Comparison of ENCODE assay signal across 18 mouse cellular contexts in genomic region chr5:75320536-75320935, GRCm38 (mm10).
"Had no signal": no experiment of that assay in that cellular context is flagged by ENCODE, and none has a peak within 500 bp of the region (broad histone marks: within the 10 kb centered on the region; RNA-seq: fewer than 3 reads in every experiment).

No protein-coding gene starts in this region.

- H3K27ac ChIP-seq: midbrain, embryonic 10.5 days; midbrain, embryonic 12.5 days; neural tube, embryonic 13.5 days; neural tube, embryonic 15.5 days had no signal

- H3K9ac ChIP-seq: lung, embryonic 14.5 days; midbrain, embryonic 12.5 days; neural tube, embryonic 13.5 days; neural tube, embryonic 15.5 days had no signal

- H3K9me3 ChIP-seq: midbrain, embryonic 10.5 days; midbrain, embryonic 12.5 days; neural tube, embryonic 13.5 days; neural tube, embryonic 15.5 days had no signal

- DNase-seq: lung, embryonic 14.5 days; lung, postnatal 10 days; lung, postnatal 4 days; midbrain, embryonic 14.5 days; retina, postnatal 1 day; right cerebral cortex, adult 18-20 months; right cerebral cortex, postnatal 25 days; right cerebral cortex, postnatal 4 days; spleen, adult 18-20 months; thymus, adult 18-20 months; thymus, postnatal 14 days; thymus, postnatal 36 days had no signal

- H3K4me2 ChIP-seq: lung, embryonic 14.5 days; midbrain, embryonic 12.5 days; neural tube, embryonic 13.5 days; neural tube, embryonic 15.5 days had no signal

- ATAC-seq: midbrain, embryonic 16.5 days had no signal

- H3K4me1 ChIP-seq: midbrain, embryonic 10.5 days; midbrain, embryonic 12.5 days; neural tube, embryonic 13.5 days; neural tube, embryonic 15.5 days had no signal

- H3K36me3 ChIP-seq: midbrain, embryonic 10.5 days; midbrain, embryonic 12.5 days; neural tube, embryonic 13.5 days; neural tube, embryonic 15.5 days had no signal

- H3K4me3 ChIP-seq: midbrain, embryonic 10.5 days; midbrain, embryonic 12.5 days; myocyte; neural tube, embryonic 13.5 days; neural tube, embryonic 15.5 days had no signal

- H3K27me3 ChIP-seq: midbrain, embryonic 12.5 days; neural tube, embryonic 13.5 days; neural tube, embryonic 15.5 days had no signal
